Mouse (Mus musculus) limb, embryonic 14.5 days (tissue): ENCODE data around the gene Prkca. TPM values are rescaled to one million over a fixed set of nuclear protein-coding genes. Genes with fewer than 3 reads are reported as not detected.

Experiments used
- ATAC-seq: fragments of 200-750 bp; cut with Nextera tagmentation; 2 replicates; pipeline ENCODE4 v1.8.0; 2017; ENCODE audit warnings: low read depth, moderate number of reproducible peaks, moderate TSS enrichment; ENCODE audit not compliant: low FRiP score
- DNase-seq: peaks from one replicate; pipeline ENCODE4 v3.0.0-alpha.2; 2015; ENCODE audit warnings: low spot score
- H3K27ac ChIP-seq: fragments of 300-500 bp; sonication (generic); replicated peaks from 2 replicates; pipeline ENCODE4 v1.5.1; 2014; ENCODE audit warnings: low read depth, mild to moderate bottlenecking, low read length, moderate library complexity, mixed read lengths
- H3K27me3 ChIP-seq: fragments of 300-500 bp; sonication (generic); 2 replicates; pipeline ENCODE4 v1.6.1; 2014; ENCODE audit warnings: low read length, mixed read lengths; ENCODE audit not compliant: control insufficient read depth, insufficient read depth
- H3K36me3 ChIP-seq: fragments of 300-500 bp; sonication (generic); 2 replicates; pipeline ENCODE4 v1.6.1; 2014; ENCODE audit warnings: mild to moderate bottlenecking, low read length, moderate library complexity, mixed read lengths; ENCODE audit not compliant: control insufficient read depth, insufficient read depth
- H3K4me1 ChIP-seq: fragments of 300-500 bp; sonication (generic); 2 replicates; pipeline ENCODE4 v1.6.1; 2014; ENCODE audit warnings: antibody characterized with exemption, low read length, mixed read lengths; ENCODE audit not compliant: control insufficient read depth, insufficient read depth
- H3K4me2 ChIP-seq: fragments of 300-500 bp; sonication (generic); replicated peaks from 2 replicates; pipeline ENCODE4 v1.6.1; 2014; ENCODE audit warnings: low read depth, mild to moderate bottlenecking, low read length, moderate library complexity; ENCODE audit not compliant: severe bottlenecking
- H3K4me3 ChIP-seq: fragments of 300-500 bp; sonication (generic); replicated peaks from 2 replicates; pipeline ENCODE4 v1.5.1; 2014; ENCODE audit warnings: low read length
- H3K9ac ChIP-seq: fragments of 300-500 bp; sonication (generic); 2 replicates; pipeline ENCODE4 v1.6.1; 2014; ENCODE audit warnings: mild to moderate bottlenecking, low read depth, low read length, moderate library complexity; ENCODE audit not compliant: severe bottlenecking
- H3K9me3 ChIP-seq: fragments of 300-500 bp; sonication (generic); 2 replicates; pipeline ENCODE4 v1.6.1; 2016; ENCODE audit warnings: low read length; ENCODE audit not compliant: control insufficient read depth
- POLR2A ChIP-seq: fragments of 200-500 bp; IDR thresholded peaks from 2 replicates; pipeline ENCODE4 v1.8.0; 2012; ENCODE audit warnings: inconsistent platforms, mild to moderate bottlenecking, moderate library complexity, borderline replicate concordance; ENCODE audit not compliant: insufficient read depth, insufficient read length; ENCODE audit errors: extremely low read depth
- WGBS: fragments of 180-500 bp; shearing (Covaris S2); extraction: QIAGEN DNeasy Blood & Tissue Kit; methylation state at CpG from one replicate; pipeline ENCODE4 v1.1.7; 2014; 5-methylcytosine and 5-hydroxymethylcytosine counted together
- polyA plus RNA-seq, 2 experiments: library from polyadenylated mRNA; depleted of rRNA in 1 of 2; stranded (reverse) in 1 of 2; unstranded in 1 of 2; fragments of >200 nt; fragmentation: Nextera tagmentation in 1 of 2; extraction: Ambion mirVana in 1 of 2; gene quantifications; 2 replicates each; pipeline versions ENCODE4 v1.2.1 to v1.2.3; 2012 to 2014

Gene Prkca
- polyA plus RNA-seq, 2 experiments: 9.0 to 16.3 TPM

DNA sequence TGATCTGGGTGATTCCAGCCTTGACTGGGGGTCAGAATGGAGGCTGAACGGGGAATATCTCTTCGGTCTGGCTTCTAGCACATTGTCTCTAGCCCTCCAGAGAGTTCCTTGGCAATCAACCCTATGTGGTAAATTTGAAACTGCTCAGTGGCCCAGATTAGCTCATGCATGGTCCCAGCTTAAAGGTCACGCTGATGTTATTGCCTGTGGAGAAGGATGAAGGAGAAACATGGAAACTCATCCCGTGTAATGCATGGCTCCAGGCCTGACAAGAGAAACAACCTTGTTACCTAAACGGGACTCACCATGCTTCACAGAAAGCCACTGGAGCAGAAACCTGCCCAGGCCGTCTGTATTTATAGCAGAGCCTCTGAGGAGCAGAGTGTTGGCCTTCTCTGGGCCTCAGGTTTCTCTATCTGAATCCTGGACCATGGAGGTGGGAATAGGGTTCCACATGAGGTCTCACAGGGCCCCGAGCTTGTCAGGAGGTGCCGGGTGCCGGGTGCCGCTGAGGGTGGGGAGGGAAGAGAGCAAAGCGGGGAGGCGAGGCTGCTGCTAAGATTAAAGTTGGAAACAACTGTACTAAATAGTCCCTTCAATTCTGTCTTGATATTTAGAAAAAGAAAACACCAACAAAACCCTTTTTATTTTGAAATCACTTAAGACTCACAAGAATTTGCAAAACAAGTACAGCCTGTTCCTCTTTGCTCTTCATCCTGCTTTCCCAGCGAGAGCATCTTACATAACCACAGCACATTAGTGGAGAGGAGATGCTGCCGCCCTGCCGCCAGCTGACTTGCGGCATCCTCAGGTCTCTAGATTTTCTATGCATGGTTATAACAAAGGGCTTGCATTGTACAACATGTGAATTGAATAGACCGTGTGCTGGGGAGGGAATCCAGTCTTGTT is 281.9 kb downstream of the Prkca start:
- no peak overlapping the region for H3K4me2 ChIP-seq
- H3K27me3 ChIP-seq: no peaks in the 10 kb centered on the region
- H3K27ac ChIP-seq: no peak overlapping the region
- H3K9ac ChIP-seq: no peak overlapping the region
- no peaks in the 10 kb centered on the region for H3K4me1 ChIP-seq
- DNase-seq (no peak), ATAC-seq (no peak)
- WGBS: 89% methylated on average over 17 of the region's 17 CpGs
- 0 out of 2 replicates have a peak, but pooled peaks cover 3% of the 10 kb centered on the region for H3K36me3 ChIP-seq
- H3K9me3 ChIP-seq: no peaks in the 10 kb centered on the region
- TF ChIP-seq POLR2A: no peak
- H3K4me3 ChIP-seq: no peak overlapping the region

DNA sequence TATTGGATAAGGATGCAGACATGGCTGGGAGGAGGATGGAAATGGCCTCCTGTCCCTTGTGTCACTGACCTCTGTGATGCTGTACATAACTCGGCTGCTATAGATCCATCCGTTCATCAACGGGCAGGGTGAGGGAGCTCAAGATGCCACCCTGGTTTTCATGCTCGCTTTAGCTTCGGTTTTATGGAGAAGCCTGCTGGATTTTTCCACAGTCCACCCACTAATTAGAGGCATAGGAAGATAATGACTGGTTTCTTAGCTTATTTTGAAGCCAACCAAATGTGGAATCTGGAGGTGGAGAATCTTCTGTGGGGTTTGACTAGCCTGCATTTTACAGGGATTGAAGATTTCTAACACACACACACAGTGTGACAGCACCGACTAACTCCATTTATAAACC is 286.6 kb downstream of the Prkca start:
- Histone ChIP-seq H3K4me3 (no peak overlapping the region), H3K9me3 (no peaks in the 10 kb centered on the region), H3K27ac (no peak overlapping the region), H3K27me3 (no peaks in the 10 kb centered on the region), H3K9ac (no peak overlapping the region), H3K36me3 (peaks cover 3% of the 10 kb centered on the region; the same call in 1 of the 2 replicates), H3K4me1 (no peaks in the 10 kb centered on the region), H3K4me2 (no peak overlapping the region)
- DNase-seq (no peak), ATAC-seq (no peak)
- TF ChIP-seq POLR2A: no peak
- WGBS: 73% methylated on average over 6 of the region's 6 CpGs

DNA sequence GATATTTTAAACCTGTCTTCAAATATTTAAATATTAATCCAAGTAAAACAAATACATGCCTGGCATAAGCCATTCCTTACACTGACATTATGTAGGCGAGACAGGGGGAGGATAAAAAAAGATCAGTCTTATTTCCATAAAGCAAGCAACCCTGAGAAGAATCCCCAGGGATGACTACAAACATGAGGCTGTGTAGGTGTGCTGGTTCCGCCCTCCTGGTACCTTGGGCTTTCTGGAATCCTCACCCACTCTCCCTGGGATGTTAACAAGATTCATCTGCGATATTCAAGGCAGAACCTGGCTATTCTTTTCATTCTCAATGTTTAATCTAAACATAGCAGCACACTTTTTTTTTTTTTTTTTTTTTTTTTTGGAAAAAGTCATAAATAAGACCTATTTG is 289.1 kb downstream of the Prkca start:
- DNase-seq: no peak
- Histone ChIP-seq H3K4me1 (no peaks in the 10 kb centered on the region), H3K4me3 (no peak overlapping the region), H3K9me3 (no peaks in the 10 kb centered on the region), H3K9ac (no peak overlapping the region), H3K4me2 (no peak overlapping the region), H3K36me3 (peaks cover 3% of the 10 kb centered on the region; the same call in 1 of the 2 replicates), H3K27me3 (no peaks in the 10 kb centered on the region), H3K27ac (no peak overlapping the region)
- no peak for ATAC-seq
- no peak for TF ChIP-seq POLR2A
- WGBS: 83% methylated on average over 3 of the region's 3 CpGs

DNA sequence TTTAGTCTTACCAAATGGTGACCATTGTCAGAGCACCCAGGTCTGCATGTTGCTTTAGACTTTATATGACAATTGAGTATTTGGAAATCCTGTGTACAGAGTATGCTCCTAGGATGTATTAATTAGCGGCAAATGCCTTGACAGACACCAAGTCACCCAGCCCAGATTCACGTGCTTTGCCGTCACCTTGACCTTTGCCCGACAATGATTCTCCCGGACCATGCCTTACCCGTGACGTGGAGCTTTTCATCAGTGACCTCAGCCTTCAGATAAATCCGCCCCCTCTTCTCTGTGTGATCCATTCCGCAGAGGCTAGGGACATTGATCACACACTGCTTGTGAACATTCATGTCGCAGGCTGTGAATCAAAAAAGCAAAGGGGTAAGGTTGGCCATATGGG is 290.0 kb downstream of the Prkca start:
- Histone ChIP-seq H3K36me3 (peaks cover 3% of the 10 kb centered on the region; the same call in 1 of the 2 replicates), H3K27me3 (no peaks in the 10 kb centered on the region), H3K27ac (no peak overlapping the region), H3K4me3 (no peak overlapping the region), H3K4me2 (no peak overlapping the region), H3K9ac (no peak overlapping the region), H3K9me3 (no peaks in the 10 kb centered on the region), H3K4me1 (no peaks in the 10 kb centered on the region)
- no peak for DNase-seq
- no peak for TF ChIP-seq POLR2A
- ATAC-seq: no peak
- 91% methylated on average over 10 of the region's 10 CpGs for WGBS

DNA sequence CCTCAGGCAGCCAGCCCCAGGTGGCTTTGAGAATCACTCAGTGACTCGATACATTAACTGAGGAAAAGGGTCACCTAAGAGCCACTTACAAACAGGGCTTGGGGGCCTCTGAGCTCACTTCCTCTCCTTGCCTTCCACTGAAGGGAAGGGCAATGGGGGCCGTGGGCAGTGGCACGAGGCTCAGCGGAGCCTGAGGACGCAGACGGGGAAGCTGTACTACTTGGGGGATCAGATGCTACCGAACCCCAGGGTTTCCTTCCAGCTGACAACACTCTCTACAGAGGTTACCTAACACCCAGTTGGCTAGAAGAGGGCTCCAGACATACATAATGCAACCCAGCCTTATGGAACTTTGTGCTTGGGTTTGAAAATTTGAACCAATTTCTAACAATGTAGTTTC is 302.1 kb downstream of the Prkca start:
- TF ChIP-seq POLR2A: no peak
- Histone ChIP-seq H3K27ac (no peak overlapping the region), H3K27me3 (no peaks in the 10 kb centered on the region), H3K4me1 (no peaks in the 10 kb centered on the region), H3K9me3 (no peaks in the 10 kb centered on the region), H3K9ac (no peak overlapping the region), H3K4me2 (no peak overlapping the region), H3K36me3 (no peaks in the 10 kb centered on the region), H3K4me3 (no peak overlapping the region)
- DNase-seq: no peak
- ATAC-seq: no peak
- 58% methylated on average over 7 of the region's 7 CpGs for WGBS
